Mouse (Mus musculus) induced T-regulatory cell, adult 2 months (primary cell): ENCODE data around the gene Fignl2.

ENCODE experiments used
- DNase-seq: peaks from one replicate; pipeline ENCODE4 v3.0.0-alpha.2; 2012; ENCODE audit warnings: low read depth

Fignl2 gene

DNA sequence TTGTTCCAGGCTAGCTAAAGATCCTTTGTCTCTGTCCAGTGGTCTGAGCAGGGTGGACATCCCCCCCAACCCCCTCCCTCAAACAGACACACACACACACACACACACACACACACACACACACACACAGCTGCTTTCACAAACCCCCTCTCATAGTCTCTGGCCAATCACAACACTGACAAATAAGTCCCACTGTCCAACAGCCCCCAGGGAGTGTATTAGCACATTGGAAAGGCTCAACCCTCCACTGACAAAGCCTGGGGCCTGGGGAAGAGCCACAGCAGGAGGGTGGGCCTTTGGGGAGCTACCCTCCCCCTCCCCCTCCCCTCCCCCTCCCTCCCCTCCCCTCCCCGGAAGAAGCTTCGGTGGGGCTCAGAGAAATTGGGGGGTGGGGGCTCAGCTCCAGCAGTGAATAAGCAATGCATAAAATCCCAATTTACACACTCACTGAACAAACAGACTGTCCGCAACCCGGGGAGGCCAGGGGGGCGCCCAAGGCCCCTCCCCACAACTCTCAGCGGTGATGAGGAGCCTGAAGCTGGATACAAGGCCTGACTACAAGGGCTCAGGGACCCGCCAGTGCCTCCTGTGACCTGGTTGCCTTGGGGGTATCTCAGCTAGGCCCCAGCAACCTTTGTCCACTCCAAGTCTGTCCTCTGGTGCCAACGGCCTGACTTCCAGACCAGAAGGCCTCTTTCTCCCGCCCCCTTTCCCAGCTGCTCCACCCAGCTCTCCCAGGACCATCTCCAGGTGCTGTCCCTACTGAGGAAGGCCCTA lies 11.3 kb downstream of the Fignl2 start:
- no peak for DNase-seq

DNA sequence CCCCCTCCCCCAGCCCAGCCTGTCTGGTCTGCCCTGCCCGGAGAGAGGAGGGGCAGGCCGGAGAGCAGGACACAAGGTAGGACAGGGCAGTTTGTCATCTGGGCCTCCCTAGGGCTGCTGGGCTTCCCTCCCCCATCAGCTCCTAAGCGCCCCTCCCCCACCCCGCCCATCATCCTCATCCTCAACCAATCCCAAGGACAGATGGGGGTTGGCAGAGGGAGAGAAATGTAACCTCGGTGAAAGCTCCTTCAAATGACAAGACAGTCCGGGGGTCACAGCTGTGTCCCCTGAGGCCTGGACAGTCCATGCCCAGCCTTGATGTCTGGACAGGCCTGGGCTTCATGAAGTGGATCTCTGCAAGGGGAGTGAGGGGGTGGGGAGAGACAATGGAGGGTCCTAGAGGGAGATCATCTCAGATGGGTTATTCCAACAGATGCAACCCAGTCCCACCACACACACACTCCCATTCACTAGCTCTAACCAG lies 12.0 kb downstream of the Fignl2 start:
- DNase-seq, result no peak

DNA sequence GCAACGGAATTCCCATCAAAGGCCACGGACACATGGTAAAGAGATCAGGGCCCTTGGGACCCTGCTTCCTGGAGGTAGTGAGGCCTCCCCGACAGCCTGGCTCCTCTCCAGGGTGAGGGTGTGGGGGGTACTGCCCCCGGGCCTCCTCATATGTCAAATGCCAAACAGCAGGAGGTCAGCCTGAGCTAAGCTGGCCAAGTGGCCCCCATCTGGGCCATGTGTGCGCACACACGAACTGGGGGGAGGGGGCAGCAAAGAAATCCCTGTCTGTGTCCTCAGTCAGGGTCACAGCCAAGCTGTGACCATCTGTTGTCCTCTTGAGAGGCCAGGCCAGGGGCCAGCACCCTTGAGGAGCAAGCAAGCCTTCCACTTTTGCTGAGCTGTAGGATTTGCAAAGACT lies 13.3 kb downstream of the Fignl2 start:
- DNase-seq, result no peak

DNA sequence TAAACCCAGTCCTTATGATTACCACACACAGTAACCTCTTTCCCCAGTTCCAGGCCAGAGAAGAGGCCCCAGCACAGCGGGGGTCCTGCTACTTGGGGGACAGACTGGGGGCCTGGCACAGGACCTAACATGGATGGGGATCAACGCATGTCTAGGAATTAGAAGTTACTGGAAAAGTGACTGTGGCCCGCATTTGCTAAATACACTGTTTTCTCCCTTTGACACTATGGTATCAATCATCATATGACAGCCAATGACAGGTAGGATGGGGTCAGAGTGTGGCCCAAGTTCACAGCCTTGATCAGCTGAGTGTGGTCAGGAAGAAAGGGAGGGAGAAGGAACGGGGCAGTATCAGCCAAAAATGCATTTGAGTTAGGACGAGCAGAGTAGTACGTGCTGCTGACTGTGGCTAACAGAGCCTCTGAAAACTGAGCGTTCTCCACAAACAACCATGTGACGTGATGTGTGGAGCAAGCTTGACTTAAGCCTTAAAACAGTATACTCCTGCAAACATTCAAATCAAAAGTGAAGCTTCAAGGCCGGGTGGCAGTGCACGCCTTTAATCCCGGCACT lies 18.0 kb downstream of the Fignl2 start:
- DNase-seq, result no peak

DNA sequence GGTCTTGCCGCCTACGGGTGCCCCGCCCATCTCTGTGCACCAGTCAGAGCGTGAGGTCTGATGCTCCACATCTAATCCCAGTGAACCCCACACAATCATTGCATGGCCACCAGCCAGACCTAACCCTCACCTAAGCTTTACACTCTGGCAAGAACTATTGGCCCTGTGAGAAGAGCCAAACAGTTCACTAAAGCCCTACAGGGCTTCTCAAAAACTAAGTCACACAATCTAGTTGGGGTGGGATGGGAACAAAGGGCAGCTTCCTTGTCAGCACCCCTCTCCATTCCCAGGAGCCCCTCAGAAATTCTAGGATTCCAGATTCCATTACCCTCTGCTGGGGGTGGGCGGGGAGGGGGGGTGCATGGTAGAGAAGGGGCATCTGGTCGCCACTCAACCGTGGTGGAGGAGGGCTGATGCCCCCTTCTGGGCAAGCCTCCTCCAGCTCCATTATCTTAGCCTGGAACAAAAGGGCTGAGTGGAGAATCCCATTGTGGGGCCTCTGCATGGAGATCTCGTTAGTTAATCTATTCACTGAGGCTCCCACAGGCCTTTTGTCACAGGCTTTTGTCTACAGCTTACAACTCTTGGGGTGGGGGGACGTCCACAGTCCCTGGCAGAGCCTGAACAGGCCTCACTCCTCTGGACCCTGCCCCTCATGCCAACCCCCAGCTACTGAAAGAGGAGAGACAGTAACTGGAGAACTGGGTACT lies 18.6 kb downstream of the Fignl2 start:
- DNase-seq, result no peak

DNA sequence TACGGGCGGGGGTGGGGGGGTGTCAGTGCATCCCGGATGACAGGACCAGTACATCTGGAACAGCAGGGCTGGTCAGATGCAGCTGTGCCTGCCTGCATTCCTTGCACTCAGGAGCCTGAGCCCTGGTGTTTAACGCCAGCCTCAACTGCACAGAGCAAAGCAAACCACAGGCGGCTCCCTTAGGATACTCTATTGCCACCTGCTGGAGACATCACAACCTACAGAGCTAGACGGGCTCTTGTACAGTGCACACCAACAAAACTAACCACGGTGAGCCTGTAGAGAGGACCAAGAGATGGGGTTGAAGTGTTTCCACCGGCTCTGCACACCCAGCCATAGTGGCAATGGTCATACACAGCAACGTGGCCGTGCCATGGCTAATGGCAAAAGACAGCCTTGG lies 22.1 kb downstream of the Fignl2 start:
- DNase-seq, result peak; percentile 65

DNA sequence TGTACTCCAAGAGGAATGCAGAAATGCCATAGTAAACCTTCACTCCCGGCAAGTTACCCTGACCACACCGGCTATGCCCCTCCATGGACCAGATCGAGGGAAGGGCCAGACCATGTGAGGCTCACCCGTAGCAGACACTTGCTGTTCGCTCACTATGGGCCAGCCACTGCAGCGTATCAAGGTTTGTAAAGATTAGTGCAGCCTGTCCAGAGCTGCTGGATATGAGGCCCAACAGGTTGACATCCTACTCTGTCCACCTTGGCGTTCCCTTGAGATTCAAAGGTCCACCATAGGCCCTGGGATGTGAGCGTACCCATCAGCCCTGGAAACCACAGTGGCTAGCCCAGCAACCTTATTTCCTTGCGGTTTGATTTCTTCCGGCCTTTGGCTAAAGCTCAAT lies 23.8 kb downstream of the Fignl2 start:
- no peak for DNase-seq

DNA sequence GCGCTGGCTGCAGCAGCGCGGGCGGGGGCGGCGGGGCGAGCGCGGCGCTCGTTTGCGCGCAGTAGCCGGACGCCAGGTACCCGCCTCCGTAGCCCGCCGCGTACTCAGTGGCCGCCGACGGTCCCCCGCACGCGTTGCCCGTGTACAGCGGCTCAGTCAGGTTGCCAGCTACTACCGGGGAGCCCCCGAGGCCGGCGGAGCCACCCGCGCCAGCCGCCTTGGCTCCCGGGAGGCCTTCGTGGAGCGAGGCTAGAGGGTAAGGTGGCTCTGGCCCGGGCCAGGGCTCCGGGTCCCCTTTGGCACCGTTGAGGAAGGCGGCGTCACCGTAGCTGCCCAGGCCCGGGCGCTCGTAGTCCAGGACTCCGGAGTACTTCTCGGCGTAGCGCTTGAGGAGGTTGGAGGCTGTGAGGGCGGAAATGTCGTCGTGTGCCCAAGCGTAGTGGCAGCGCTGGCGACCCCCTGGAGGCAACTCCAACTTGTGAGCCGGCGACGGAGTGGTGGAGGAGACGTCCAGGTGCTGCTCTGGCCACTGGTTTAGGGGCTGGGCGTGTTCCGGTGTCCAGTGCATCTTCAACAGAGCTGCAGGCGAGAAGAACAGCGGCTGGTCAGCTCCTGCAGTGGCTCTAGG lies 24.4 kb downstream of the Fignl2 start:
- no peak for DNase-seq

DNA sequence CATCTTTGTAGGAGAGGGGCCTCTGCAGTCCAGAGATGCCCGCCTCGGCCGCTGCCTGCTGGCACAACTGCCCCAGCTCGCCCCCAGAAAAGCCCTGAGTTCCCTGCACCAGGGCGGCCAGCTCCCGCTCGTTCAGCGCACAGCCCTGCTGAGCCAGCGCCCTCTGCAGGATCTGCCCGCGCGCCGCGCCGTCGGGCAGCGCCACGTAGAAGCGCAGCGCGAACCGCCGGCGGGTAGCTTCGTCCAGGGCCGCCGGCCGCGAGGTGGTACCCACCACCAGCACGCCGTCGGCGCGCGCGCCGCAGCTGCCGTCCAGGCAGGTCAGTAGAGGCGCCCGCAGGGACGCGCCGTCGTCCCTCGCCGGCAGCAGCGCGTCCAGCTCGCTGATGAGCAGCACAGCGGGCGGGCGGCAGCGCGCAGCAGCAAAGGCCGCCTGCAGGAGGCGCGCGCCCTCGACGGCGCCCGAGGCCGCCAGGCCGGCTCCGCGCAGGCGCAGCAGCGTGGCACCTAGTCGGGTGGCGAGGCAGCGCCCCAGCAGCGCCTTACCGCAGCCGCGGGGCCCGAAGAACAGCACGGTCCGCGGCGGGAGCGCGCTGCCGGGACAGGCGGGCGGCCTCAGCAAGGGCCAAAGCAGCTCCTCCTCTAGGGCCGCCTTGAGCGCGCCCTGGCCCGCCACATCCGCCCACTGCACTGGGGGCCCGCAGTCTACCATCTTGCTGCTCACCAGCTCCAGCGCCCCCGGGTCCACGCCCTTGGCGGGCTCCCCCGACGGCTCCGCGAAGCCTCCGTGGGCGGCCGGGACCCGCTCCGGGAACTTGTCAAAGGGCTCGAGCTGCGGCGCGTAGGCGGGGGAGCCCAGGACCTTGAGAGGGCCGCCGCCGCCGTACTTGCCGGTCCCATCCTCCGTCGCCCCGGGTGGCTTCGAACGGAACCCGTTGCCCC lies 25.5 kb downstream of the Fignl2 start:
- peak; percentile 49 for DNase-seq

DNA sequence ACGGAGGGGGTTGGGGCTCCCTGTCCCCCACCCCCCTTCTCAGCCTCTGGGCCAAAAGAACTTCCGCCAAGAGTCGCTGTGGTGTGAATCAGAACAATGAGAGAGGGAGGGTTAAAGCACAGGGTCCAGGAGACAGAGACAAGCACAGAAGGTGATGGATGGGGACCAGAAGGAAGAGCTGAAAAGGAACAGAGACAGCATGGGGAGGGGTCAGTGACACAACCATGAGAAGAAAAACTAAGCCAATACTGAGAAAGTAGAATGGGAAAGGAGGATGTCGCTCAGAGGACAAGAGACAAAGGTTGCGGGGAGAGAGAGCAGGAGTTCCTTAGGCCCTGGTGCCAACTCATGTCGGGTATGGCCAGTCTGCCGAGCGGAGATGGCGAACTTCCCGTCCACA lies 26.5 kb downstream of the Fignl2 start:
- DNase-seq, result no peak

DNA sequence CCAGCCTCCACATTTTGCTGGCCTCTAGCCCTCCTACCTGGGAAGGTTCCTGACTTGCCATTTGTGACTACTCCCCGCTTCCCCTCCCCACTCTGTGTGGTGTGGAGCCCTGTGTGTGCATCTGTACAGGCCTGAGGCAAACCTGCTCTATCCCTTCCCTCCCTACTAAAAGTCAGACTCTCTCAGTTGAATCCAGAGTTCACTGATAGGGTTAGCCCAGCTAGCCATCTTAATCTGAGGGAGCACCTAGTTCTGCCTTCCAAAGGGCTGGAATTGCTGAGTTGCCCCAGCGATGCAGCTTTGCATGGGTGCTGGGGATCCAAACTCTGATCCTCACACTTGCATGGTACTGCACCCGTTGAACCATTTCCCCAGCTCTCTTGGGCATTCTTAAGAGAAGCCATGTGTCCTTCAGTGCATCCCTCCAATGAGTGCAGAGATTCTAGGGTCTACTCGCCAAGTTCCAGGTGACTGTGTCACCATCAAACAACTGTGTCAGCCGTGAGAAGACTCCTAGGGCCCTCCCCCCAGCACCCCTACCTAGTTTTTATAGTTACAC lies 29.9 kb downstream of the Fignl2 start:
- DNase-seq, result no peak

DNA sequence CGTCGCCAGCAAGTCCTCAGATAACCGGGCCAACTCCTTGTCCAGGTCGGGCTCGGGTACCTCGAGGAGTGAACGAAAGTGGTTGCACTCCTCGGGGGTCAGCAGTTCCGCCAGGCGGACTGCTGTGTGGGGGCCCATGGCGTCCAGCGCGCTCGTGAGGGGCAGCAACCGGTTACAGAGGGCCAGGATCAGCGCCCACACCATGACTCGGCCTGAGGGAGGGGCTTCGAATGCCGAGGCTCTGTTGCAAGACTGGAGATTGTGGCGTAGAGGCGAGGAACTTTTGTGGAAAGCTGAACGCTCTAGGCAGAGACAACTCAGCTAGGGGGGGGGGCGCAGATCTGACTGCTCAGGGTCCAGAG lies 31.2 kb downstream of the Fignl2 start, which contains the start of gene Gm47841:
Gm47841 (minus strand) TSS at position 204 of the 362 bp plus-strand sequence.
- DNase-seq, result no peak

DNA sequence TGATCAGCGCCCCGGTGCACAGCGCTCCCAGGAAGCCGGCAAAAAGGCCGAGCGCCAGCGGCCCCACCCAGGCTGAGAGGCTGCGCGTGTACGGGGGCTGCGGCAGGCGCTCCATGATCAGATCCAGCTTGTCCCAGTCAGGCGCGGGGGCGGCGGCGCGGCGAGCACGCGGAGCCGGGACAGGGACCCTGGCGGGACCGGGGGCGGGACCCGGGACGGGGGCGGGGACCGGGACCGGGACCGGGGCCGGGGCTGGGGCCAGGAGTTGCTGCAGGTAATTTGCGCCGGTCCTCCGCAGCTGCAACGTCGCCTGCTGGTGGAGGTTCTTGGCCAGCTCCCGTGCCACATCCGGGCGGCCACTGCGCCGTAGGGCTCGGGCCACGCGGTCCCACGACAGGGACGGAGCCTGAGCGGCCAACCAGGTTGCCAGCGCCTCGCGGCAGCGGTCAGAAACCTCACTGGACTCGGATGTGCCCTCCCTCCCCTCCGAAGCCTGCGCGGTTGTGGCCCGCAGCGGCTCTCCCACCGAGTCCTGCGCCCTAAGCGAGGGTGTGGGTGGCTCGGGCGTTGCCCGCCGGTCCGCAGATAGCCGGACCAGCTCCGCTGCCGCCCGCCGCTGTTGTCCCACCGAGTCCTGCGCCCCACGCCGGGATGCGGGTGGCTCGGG lies 31.7 kb downstream of the Fignl2 start:
- no peak for DNase-seq

DNA sequence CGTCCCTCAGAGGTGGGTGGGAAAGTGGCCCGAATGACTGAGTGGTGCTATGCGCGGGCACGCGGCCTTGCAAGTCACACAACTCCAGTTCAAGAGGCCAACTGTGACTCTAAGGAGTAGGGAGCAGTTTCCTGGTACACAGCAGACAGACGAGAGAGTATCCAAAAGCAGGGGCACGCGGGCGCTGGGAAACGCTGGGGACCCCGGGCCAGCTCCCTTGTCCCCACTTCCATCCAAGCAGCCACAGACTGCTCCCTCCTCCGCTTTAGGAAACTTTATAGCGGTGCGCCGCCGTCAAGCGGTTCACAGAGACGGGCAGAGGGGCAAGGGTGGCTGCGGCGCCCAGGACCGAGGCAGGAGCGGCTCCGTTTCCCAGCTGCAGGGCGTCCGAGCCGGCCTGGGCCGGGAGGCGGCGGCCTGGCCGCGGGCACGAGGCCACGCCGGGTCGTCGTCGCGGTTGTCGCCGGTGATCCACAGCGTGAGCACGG lies 32.3 kb downstream of the Fignl2 start:
- DNase-seq, result no peak

DNA sequence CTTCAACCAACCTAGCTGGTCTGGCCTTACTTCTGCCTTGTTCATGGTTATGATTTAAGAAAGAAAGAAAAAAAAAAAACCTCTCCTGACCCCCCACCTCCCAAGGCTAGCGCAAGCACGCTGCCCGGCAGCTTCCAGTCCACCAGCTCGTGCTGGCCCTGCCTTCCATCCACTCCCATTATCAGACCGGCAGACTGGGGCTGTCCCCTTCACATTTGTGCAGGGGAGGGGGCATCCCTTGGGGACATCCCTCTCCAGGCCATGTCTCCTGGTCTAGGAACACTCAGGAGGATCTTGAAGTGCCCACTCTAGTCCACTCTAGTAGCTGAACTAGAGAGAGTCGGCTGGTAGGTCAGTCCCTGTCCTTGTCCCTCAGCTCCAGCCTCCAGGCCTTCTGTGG lies 33.8 kb downstream of the Fignl2 start:
- DNase-seq, result no peak

DNA sequence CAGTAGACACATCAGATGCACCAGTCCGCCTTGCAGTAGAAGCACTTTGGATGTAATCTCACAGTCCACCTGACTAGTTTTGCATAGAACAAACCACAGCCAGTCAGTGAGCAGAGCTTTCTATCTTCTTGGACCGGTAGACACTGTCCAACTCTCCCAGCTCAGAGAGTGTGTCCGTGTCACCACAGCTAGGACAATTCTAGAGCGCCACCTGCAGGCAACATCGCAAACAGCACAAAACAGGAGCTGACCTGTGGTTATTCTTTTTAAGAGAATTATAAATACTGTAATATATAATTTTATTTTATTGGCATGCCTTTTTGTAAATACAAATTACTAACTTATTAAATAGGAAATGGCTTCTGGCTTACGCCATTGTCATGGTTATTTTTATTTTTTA lies 35.8 kb downstream of the Fignl2 start:
- DNase-seq, result peak; percentile 66

DNA sequence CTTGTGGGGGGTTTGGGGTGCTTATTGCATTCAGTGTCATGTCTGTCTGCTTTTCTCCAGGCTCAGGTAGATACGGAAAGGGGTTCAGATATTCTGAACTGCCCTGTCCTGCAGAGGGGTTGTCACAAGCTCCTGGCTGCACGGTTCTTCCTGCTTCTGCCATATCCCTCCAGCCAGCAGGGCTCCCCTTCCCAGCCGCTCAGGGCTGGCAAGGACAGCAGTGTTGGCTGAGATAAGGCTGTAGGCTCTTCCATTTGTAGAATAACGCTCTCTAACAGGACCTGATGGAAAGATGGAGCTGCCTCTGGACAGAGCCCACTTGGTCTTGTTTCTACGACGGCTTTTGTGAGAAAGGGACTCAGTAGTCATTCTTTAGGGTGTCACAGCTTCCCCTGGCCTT lies 36.4 kb downstream of the Fignl2 start:
- DNase-seq, result no peak

DNA sequence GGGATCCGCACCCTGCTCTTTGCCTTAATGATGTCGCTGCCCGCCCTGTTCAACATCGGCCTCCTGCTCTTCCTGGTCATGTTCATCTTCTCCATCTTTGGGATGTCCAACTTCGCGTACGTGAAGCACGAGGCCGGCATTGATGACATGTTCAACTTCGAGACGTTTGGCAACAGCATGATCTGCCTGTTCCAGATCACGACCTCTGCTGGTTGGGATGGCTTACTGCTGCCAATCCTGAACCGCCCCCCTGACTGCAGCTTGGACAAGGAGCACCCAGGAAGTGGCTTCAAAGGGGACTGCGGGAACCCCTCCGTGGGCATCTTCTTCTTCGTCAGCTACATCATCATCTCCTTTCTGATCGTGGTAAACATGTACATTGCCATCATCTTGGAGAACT lies 38.7 kb downstream of the Fignl2 start:
- DNase-seq, result peak; percentile 36

DNA sequence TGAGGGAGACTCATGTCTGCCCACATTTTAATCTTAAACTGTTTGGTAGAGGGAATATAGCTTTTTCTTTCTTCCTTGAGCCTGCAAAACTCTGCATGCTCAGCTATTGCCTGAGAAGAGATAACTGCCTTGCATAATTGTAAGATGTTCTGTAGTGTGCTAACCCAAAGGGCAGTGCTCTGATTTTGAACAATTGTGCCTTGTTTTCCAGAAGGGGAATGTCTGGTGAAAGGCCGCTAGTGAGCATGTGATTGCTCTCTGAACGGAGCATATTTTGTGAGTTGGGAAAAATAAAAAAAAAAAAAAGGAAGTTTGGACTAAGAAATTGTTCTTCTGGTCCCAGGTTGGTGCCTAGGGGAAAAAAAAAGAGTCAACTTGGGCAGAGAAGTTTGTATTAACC lies 49.4 kb downstream of the Fignl2 start:
- no peak for DNase-seq

DNA sequence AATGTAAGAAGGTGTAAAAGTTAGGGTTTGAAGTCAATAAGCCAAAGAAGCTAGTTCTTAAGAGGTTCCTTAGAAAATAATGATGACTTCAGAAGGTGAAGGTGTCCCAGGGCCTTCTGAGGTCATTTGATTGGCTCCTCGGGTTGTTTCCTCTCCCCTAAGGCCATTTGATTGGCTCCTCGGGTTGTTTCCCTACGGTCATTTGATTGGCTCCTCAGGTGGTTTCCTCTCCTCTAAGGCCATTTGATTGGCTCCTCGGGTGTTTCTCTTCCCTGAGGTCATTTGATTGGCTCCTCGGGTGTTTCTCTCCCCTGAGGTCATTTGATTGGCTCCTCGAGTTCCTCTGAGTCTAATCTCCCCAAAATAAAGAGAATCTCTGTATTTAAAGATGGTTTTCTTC lies 67.0 kb downstream of the Fignl2 start:
- no peak for DNase-seq
